Mouse (Mus musculus): ENCODE data around the gene Pgm1.

DNA sequence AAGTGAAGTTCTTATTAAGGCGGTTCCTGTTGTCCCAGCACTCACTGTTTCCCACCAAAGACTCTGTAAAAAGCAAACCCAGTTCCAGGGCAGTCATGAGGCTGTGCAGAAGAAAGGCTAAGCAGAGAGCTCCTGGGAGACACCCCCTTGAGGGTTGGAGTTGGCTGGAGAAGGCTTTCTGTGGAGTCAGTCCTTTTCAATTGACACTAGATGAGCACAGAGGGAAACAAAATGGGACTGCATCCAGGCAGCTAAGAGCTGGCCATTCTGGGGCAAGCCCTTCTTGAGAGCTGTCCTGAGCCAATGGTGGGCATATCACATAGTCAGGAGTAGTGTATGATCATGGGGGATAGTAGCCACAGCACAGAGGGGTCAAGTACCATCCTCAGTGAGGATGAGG, 44.7 kb downstream of the Pgm1 start:
- TF ChIP-seq POLR2AphosphoS5 (IDR thresholded peaks at IDR 0.05; ENCODE audit: insufficient replicate concordance, low read depth, low read length) (no peak), CTCF (IDR thresholded peaks at IDR 0.05; ENCODE audit: low read depth, low read length) (no peak), GATA1 (IDR thresholded peaks at IDR 0.05; ENCODE audit: borderline replicate concordance, low read length) (no peak), TAL1 (conservative IDR thresholded peaks at IDR 0.05; ENCODE audit: low read depth, low read length) (no peak)

Measured in G1E (cell line).